Mouse (Mus musculus) lung, embryonic 14.5 days (tissue): Measurements from ENCODE around the gene Noxo1. TPM values are rescaled to one million over a fixed set of nuclear protein-coding genes. Genes with fewer than 3 reads are reported as not detected.

Experiments
- ATAC-seq: fragments of 200-750 bp; cut with Nextera tagmentation; 2 replicates; pipeline ENCODE4 v1.8.0; 2017; ENCODE audit warnings: mild to moderate bottlenecking, moderate TSS enrichment, moderate library complexity; ENCODE audit not compliant: insufficient read depth
- DNase-seq: peaks from one replicate; pipeline ENCODE4 v3.0.0-alpha.2; 2015
- H3K27ac ChIP-seq: fragments of 300-500 bp; sonication (generic); 2 replicates; pipeline ENCODE4 v1.5.1; 2014; ENCODE audit warnings: low read depth, mild to moderate bottlenecking, moderate library complexity
- H3K27me3 ChIP-seq: fragments of 300-500 bp; sonication (generic); 2 replicates; pipeline ENCODE4 v1.6.1; 2014; ENCODE audit warnings: low read length, control low read depth; ENCODE audit not compliant: insufficient read depth
- H3K36me3 ChIP-seq: fragments of 300-500 bp; sonication (generic); 2 replicates; pipeline ENCODE4 v1.6.1; 2014; ENCODE audit warnings: control low read depth; ENCODE audit not compliant: insufficient read depth
- H3K4me1 ChIP-seq: fragments of 300-500 bp; sonication (generic); 2 replicates; pipeline ENCODE4 v1.6.1; 2014; ENCODE audit warnings: antibody characterized with exemption, control low read depth; ENCODE audit not compliant: insufficient read depth
- H3K4me2 ChIP-seq: fragments of 300-500 bp; sonication (generic); 2 replicates; pipeline ENCODE4 v1.6.1; 2014; ENCODE audit warnings: mild to moderate bottlenecking
- H3K4me3 ChIP-seq: fragments of 300-500 bp; sonication (generic); 2 replicates; pipeline ENCODE4 v1.5.1; 2014; ENCODE audit warnings: low read depth, low read length
- H3K9ac ChIP-seq: fragments of 300-500 bp; sonication (generic); 2 replicates; pipeline ENCODE4 v1.6.1; 2014
- H3K9me3 ChIP-seq: fragments of 300-500 bp; sonication (generic); 2 replicates; pipeline ENCODE4 v1.6.1; 2016; ENCODE audit warnings: low read depth, low read length, control low read depth
- CTCF ChIP-seq: IDR thresholded peaks from 2 replicates; pipeline ENCODE4 v1.5.1; 2016; ENCODE audit warnings: antibody characterized with exemption, low read depth
- WGBS: fragments of 180-500 bp; shearing (Covaris S2); extraction: QIAGEN DNeasy Blood & Tissue Kit; methylation state at CpG from one replicate; pipeline ENCODE4 v1.1.7; 2014; 5-methylcytosine and 5-hydroxymethylcytosine counted together
- polyA plus RNA-seq: library from polyadenylated mRNA; unstranded; fragments of >200 nt; fragmentation: Nextera tagmentation; extraction: Ambion mirVana; gene quantifications from 2 replicates; pipeline ENCODE4 v1.2.1, GENCODE M21; 2014

Noxo1 gene
- polyA plus RNA-seq, 1 experiment from 2014 or later = 3.5 TPM

- Histone ChIP-seq H3K4me2 (peak within 1 kb of the TSS; percentile 83), H3K9me3 (no peaks in the 10 kb centered on the region), H3K27me3 (no peaks in the 10 kb centered on the region), H3K9ac (peak within 1 kb of the TSS; percentile 76), H3K27ac (peak within 1 kb of the TSS; percentile 59), H3K4me1 (peaks cover 11% of the 10 kb centered on the region), H3K36me3 (no peaks in the 10 kb centered on the region), H3K4me3 (peak within 1 kb of the TSS; percentile 65)
- no peak for TF ChIP-seq CTCF
- peak; percentile 97 for ATAC-seq
- peak; percentile 99 for DNase-seq
- 2% methylated on average over 29 of the region's 29 CpGs for WGBS
Measured at GRCm38 (mm10) chr17:24736330-24737051, 40.5 kb downstream of the Noxo1 start, which contains the start of gene Msrb1. TSS of gene Msrb1 (plus strand) at chr17:24736642.

- no peak for ATAC-seq
- H3K4me1 ChIP-seq = peaks cover 11% of the 10 kb centered on the region
- TF ChIP-seq CTCF = peak; percentile 25; the same call in 1 of the 2 replicates
Measured at GRCm38 (mm10) chr17:24737135-24737810, 41.2 kb downstream of the Noxo1 start.

GRCm38 (mm10) chr17:24738238-24738637 is 42.2 kb downstream of the Noxo1 start:
- no peak for ATAC-seq
- H3K27me3 ChIP-seq = no peaks in the 10 kb centered on the region
- DNase-seq = no peak
- H3K36me3 ChIP-seq = peaks cover 12% of the 10 kb centered on the region; the same call in 1 of the 2 replicates
- no peaks in the 10 kb centered on the region for H3K9me3 ChIP-seq
- no peak for TF ChIP-seq CTCF
- no peak overlapping the region for H3K4me3 ChIP-seq
- no peak overlapping the region for H3K9ac ChIP-seq
- H3K27ac ChIP-seq = no peak overlapping the region
- no peak overlapping the region for H3K4me2 ChIP-seq
- peaks cover 11% of the 10 kb centered on the region for H3K4me1 ChIP-seq
- WGBS = 72% methylated on average over 4 of the region's 4 CpGs

More at GRCm38 (mm10) chr17:24737135-24737810, 41.2 kb downstream of the Noxo1 start:
- H3K9me3 ChIP-seq = no peaks in the 10 kb centered on the region
- H3K9ac ChIP-seq = peak overlapping the region; percentile 76
- no peak for DNase-seq
- no peaks in the 10 kb centered on the region for H3K27me3 ChIP-seq
- peaks cover 8% of the 10 kb centered on the region; the same call in 1 of the 2 replicates for H3K36me3 ChIP-seq
- peak overlapping the region; percentile 65 for H3K4me3 ChIP-seq
- WGBS = 26% methylated on average over 8 of the region's 8 CpGs
- peak overlapping the region; percentile 83 for H3K4me2 ChIP-seq
- no peak overlapping the region for H3K27ac ChIP-seq

GRCm38 (mm10) chr17:24739926-24740325 is 43.9 kb downstream of the Noxo1 start:
- Histone ChIP-seq H3K4me3 (no peak overlapping the region), H3K36me3 (peaks cover 12% of the 10 kb centered on the region; the same call in 1 of the 2 replicates), H3K27me3 (no peaks in the 10 kb centered on the region), H3K9me3 (no peaks in the 10 kb centered on the region), H3K4me1 (peaks cover 11% of the 10 kb centered on the region), H3K27ac (no peak overlapping the region), H3K9ac (no peak overlapping the region), H3K4me2 (no peak overlapping the region)
- TF ChIP-seq CTCF = no peak
- DNase-seq (no peak), ATAC-seq (no peak)
- 68% methylated on average over 8 of the region's 8 CpGs for whole genome bisulfite sequencing

GRCm38 (mm10) chr17:24742307-24742706 is 46.3 kb downstream of the Noxo1 start:
- Histone ChIP-seq H3K27ac (no peak overlapping the region), H3K9ac (no peak overlapping the region; the same call in 1 of the 2 replicates), H3K4me1 (peaks cover 2% of the 10 kb centered on the region; the same call in 1 of the 2 replicates), H3K9me3 (no peaks in the 10 kb centered on the region), H3K4me3 (no peak overlapping the region), H3K4me2 (no peak overlapping the region), H3K36me3 (peaks cover 12% of the 10 kb centered on the region; the same call in 1 of the 2 replicates), H3K27me3 (no peaks in the 10 kb centered on the region)
- no peak for TF ChIP-seq CTCF
- 76% methylated on average over 8 of the region's 8 CpGs for WGBS
- ATAC-seq = no peak
- DNase-seq = no peak

GRCm38 (mm10) chr17:24743896-24744295 is 47.9 kb downstream of the Noxo1 start:
- Histone ChIP-seq H3K4me1 (no peaks in the 10 kb centered on the region), H3K27ac (no peak overlapping the region), H3K4me2 (no peak overlapping the region), H3K36me3 (peaks cover 12% of the 10 kb centered on the region; the same call in 1 of the 2 replicates), H3K9me3 (no peaks in the 10 kb centered on the region), H3K4me3 (no peak overlapping the region), H3K27me3 (no peaks in the 10 kb centered on the region), H3K9ac (no peak overlapping the region)
- 72% methylated on average over 5 of the region's 5 CpGs for WGBS
- DNase-seq (no peak), ATAC-seq (no peak)
- no peak for TF ChIP-seq CTCF

GRCm38 (mm10) chr17:24744381-24744780 is 48.3 kb downstream of the Noxo1 start:
- H3K9ac ChIP-seq = no peak overlapping the region
- 78% methylated on average over 3 of the region's 3 CpGs for WGBS
- H3K27me3 ChIP-seq = no peaks in the 10 kb centered on the region
- H3K4me1 ChIP-seq = no peaks in the 10 kb centered on the region
- no peak overlapping the region for H3K4me3 ChIP-seq
- TF ChIP-seq CTCF = no peak
- no peaks in the 10 kb centered on the region for H3K9me3 ChIP-seq
- H3K27ac ChIP-seq = no peak overlapping the region
- peaks cover 12% of the 10 kb centered on the region; the same call in 1 of the 2 replicates for H3K36me3 ChIP-seq
- ATAC-seq = no peak
- no peak for DNase-seq
- no peak overlapping the region for H3K4me2 ChIP-seq
